Mouse (Mus musculus): ENCODE measurements around the gene Ahsg. TPM values are rescaled to one million over a fixed set of nuclear protein-coding genes. Genes with fewer than 3 reads are reported as not detected.

Ahsg gene
- total and polyA plus RNA-seq, 3 experiments: 0.43 TPM; not detected in 2

DNA sequence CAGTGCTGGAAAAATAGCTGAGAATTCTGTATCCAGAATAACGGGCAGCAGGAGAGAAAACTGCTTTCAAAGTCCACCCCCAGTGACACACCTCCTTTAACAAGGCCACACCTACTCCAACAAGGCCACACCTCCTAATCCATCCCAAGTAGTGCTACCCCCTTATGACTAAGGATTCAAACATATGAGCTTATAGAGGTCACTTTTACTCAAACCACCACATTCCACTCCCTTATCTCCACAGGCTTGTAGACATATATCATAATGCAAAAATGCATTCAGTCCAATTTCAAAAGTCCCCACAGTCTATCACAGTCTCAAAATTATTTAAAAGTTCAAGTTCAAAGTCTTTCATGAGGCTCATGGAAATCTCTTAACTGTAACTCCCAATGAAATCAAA, 43.4 kb upstream of the Ahsg start:
- Histone ChIP-seq H3K4me3 (replicated peaks in 1 of 3; ENCODE audit: low read depth in 2 of 3, low read length in 2 of 3, poor library complexity in 1 of 3) (no peak overlapping the region), H3K27ac (ENCODE audit: insufficient read depth, low read depth) (no peak overlapping the region), H3K36me3 (replicated peaks in 1 of 2; ENCODE audit: control insufficient read depth in 1 of 2, insufficient read depth in 1 of 2, low read length in 1 of 2) (peaks cover 0 to 61% of the 10 kb centered on the region in 2 experiments), H3K9ac (ENCODE audit: insufficient read depth, low read depth) (no peak overlapping the region), H3K9me3 (replicated peaks; ENCODE audit: low read length) (no peaks in the 10 kb centered on the region), H3K4me2 (ENCODE audit: insufficient read depth, low read depth, poor library complexity, severe bottlenecking) (no peak overlapping the region), H3K27me3 (replicated peaks) (no peaks in the 10 kb centered on the region), H3K79me2 (replicated peaks; ENCODE audit: control insufficient read depth, extremely low read depth, insufficient read depth, poor library complexity, severe bottlenecking) (no peaks in the 10 kb centered on the region), H3K4me1 (ENCODE audit: control insufficient read depth in 1 of 2, insufficient read depth in 2 of 2) (no peaks in the 10 kb centered on the region)
- dilution Hi-C loops (cut with MboI; ENCODE audit: extremely low pct_ligation_motif_present, extremely low pct_unique_long_range_greater_than_20kb, low sequenced_read_pairs): no loop called here
- no peak for DNase-seq (ENCODE audit: extremely low read depth)
- in situ Hi-C loops (cut with MboI; ENCODE audit: low pct_ligation_motif_present, low pct_unique_long_range_greater_than_20kb, low sequenced_read_pairs): no loop called here
- TF ChIP-seq POLR2A (IDR thresholded peaks at IDR 0.05; ENCODE audit: low read depth, low read length): no peak
- no peak for TF ChIP-seq SMC3 (IDR thresholded peaks at IDR 0.05; ENCODE audit: low read depth, low read length)
- TF ChIP-seq SIN3A (IDR thresholded peaks at IDR 0.05; ENCODE audit: low read length): no peak
- TF ChIP-seq TCF12 (IDR thresholded peaks at IDR 0.05; ENCODE audit: low read depth, low read length): no peak
- TF ChIP-seq JUND (conservative IDR thresholded peaks at IDR 0.05; ENCODE audit: low read depth, low read length): no peak
- TF ChIP-seq RCOR1 (conservative IDR thresholded peaks at IDR 0.05; ENCODE audit: low read depth, low read length): no peak
- TF ChIP-seq CTCF (conservative IDR thresholded peaks at IDR 0.05 in 1 of 2, IDR thresholded peaks at IDR 0.05 in 1 of 2; ENCODE audit: low read depth in 2 of 2, low read length in 2 of 2): no peak
- no peak for TF ChIP-seq ELF1 (IDR thresholded peaks at IDR 0.05; ENCODE audit: low read depth, low read length)

DNA sequence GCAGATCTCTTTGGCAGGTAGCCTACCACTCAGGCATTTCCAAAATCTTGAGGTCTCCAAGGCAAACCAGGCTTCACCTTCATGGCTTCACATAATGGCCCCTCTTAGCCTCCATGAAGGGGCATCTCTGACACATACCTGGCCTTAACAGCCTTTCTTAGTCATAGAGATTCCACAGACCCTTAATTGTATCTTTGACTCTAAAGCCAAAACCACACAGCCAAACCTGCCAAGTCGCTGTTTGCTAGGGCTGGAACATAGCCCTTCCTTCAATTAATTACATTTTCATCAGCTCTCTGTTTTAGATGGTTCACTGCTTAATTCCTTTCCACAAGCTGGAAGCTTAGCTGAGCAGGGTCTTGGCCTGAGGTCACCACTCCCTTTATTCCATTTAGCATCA, 42.7 kb upstream of the Ahsg start:
- H3K36me3 ChIP-seq (replicated peaks in 1 of 2; ENCODE audit: control insufficient read depth in 1 of 2, insufficient read depth in 1 of 2, low read length in 1 of 2): peaks cover 0 to 64% of the 10 kb centered on the region in 2 experiments
- dilution Hi-C loops (cut with MboI; ENCODE audit: extremely low pct_ligation_motif_present, extremely low pct_unique_long_range_greater_than_20kb, low sequenced_read_pairs): no loop called here

DNA sequence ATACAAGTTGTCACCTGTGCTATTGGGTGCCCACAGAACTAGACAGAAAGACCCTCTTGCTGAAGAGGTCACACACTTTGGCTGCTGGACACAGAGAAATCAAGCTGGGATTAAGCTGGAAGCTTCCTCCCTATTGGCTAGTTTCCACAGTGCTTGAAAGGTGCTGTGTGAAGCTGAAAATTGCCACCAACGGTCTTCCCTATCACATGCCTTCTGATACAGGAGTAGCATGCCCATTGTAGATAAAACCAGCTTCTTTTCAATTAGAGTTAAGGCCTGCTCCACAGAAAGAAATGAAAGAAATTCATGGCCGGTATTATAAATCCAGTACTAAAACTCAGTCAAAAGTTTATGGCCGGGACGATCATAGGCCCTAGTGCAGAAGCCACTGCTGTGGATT, 38.4 kb upstream of the Ahsg start:
- dilution Hi-C loops (cut with MboI; ENCODE audit: extremely low pct_ligation_motif_present, extremely low pct_unique_long_range_greater_than_20kb, low sequenced_read_pairs): no loop called here
- peaks cover 0 to 50% of the 10 kb centered on the region in 2 experiments for H3K36me3 ChIP-seq (replicated peaks in 1 of 2; ENCODE audit: control insufficient read depth in 1 of 2, insufficient read depth in 1 of 2, low read length in 1 of 2)
- no peak overlapping the region for H3K27ac ChIP-seq (ENCODE audit: insufficient read depth, low read depth)
- no peaks in the 10 kb centered on the region for H3K27me3 ChIP-seq (replicated peaks)
- H3K4me1 ChIP-seq (ENCODE audit: control insufficient read depth in 1 of 2, insufficient read depth in 2 of 2): peaks cover 2 to 16% of the 10 kb centered on the region in 2 experiments; a peak in 3 of 4 replicates
- TF ChIP-seq MYC (IDR thresholded peaks at IDR 0.05; ENCODE audit: low read depth, low read length): no peak
- H3K79me2 ChIP-seq (replicated peaks; ENCODE audit: control insufficient read depth, extremely low read depth, insufficient read depth, poor library complexity, severe bottlenecking): peaks cover 8% of the 10 kb centered on the region
- no peak overlapping the region for H3K4me3 ChIP-seq (replicated peaks in 1 of 3; ENCODE audit: low read depth in 2 of 3, low read length in 2 of 3, poor library complexity in 1 of 3)
- H3K4me2 ChIP-seq (ENCODE audit: insufficient read depth, low read depth, poor library complexity, severe bottlenecking): no peak overlapping the region
- H3K9ac ChIP-seq (ENCODE audit: insufficient read depth, low read depth): no peak overlapping the region
- no peaks in the 10 kb centered on the region for H3K9me3 ChIP-seq (replicated peaks; ENCODE audit: low read length)
- in situ Hi-C loops (cut with MboI; ENCODE audit: low pct_ligation_motif_present, low pct_unique_long_range_greater_than_20kb, low sequenced_read_pairs): no loop called here
- DNase-seq (ENCODE audit: extremely low read depth): no peak

More for the DNA sequence above, 42.7 kb upstream of the Ahsg start:
- H3K27ac ChIP-seq (ENCODE audit: insufficient read depth, low read depth): no peak overlapping the region
- H3K9me3 ChIP-seq (replicated peaks; ENCODE audit: low read length): no peaks in the 10 kb centered on the region
- no peaks in the 10 kb centered on the region for H3K4me1 ChIP-seq (ENCODE audit: control insufficient read depth in 1 of 2, insufficient read depth in 2 of 2)
- H3K9ac ChIP-seq (ENCODE audit: insufficient read depth, low read depth): no peak overlapping the region
- in situ Hi-C loops (cut with MboI; ENCODE audit: low pct_ligation_motif_present, low pct_unique_long_range_greater_than_20kb, low sequenced_read_pairs): no loop called here
- no peaks in the 10 kb centered on the region for H3K79me2 ChIP-seq (replicated peaks; ENCODE audit: control insufficient read depth, extremely low read depth, insufficient read depth, poor library complexity, severe bottlenecking)
- no peak overlapping the region for H3K4me3 ChIP-seq (replicated peaks in 1 of 3; ENCODE audit: low read depth in 2 of 3, low read length in 2 of 3, poor library complexity in 1 of 3)
- H3K27me3 ChIP-seq (replicated peaks): no peaks in the 10 kb centered on the region
- TF ChIP-seq USF1 (IDR thresholded peaks at IDR 0.05; ENCODE audit: low read depth, low read length) (no peak), MYC (IDR thresholded peaks at IDR 0.05; ENCODE audit: low read depth, low read length) (no peak), CHD2 (IDR thresholded peaks at IDR 0.05; ENCODE audit: low read length) (no peak), EP300 (IDR thresholded peaks at IDR 0.05; ENCODE audit: low read length) (no peak), MXI1 (IDR thresholded peaks at IDR 0.05; ENCODE audit: low read depth, low read length) (no peak)
- H3K4me2 ChIP-seq (ENCODE audit: insufficient read depth, low read depth, poor library complexity, severe bottlenecking): no peak overlapping the region
- no peak for DNase-seq (ENCODE audit: extremely low read depth)

Data from CH12.LX (cell line).